ENCODE assay signal across 8 mouse cellular contexts in the genomic region with DNA sequence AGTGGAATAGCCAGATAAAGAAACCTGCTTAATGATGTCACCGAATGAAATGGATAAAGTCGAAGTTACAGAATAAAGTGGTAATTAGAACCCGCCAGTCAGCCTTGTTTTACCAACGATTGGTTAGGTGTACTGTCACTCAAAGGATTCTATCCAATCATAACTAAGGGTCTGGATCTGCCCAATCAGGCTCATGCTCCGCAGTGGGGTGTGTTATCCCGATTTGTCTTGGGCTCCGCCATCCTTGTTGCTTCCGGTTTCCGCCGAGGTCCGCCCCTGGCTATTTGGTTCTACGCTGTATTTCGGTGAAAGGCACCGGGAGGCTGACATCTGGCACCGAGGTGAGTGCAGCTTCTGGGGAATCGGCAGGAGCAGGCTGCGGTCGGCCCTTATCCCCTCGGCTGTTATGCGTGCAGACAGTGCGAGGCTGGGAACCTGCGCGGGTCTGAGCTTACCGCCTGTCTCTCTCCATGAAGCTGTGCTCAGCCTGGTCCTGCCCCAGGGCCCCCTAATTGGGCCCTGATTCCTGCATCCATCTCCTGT. TPM values are rescaled to one million over a fixed set of nuclear protein-coding genes. Genes with fewer than 3 reads are reported as not detected.
DNase-seq lines count a peak whose midpoint lies in the region; ATAC-seq lines count a peak whose summit lies in the region.

A gene (plus strand): TSS at position 240 of the 543 bp plus-strand sequence.

- intact Hi-C loops in heart, postnatal 14 days (cut with DNase I) = loop anchor here (5.0 kb wide), 1 partner anchor 55 kb away; a partner anchor contains a TSS

- H3K4me3 ChIP-seq in forebrain, embryonic 14.5 days (ENCODE audit: low read depth, low read length) = peak within 1 kb of the TSS; percentile 72
- H3K4me3 ChIP-seq in neural tube, embryonic 15.5 days (replicated peaks) = peak within 1 kb of the TSS; percentile 75

- peak within 1 kb of the TSS; percentile 87 for H3K9ac ChIP-seq in forebrain, embryonic 14.5 days (ENCODE audit: low read length)
- H3K9ac ChIP-seq in neural tube, embryonic 15.5 days (replicated peaks) = peak within 1 kb of the TSS; percentile 93

- H3K4me1 ChIP-seq in forebrain, embryonic 14.5 days (ENCODE audit: control insufficient read depth, insufficient read depth, low read length) = peaks cover 7% of the 10 kb centered on the region
- peaks cover 16% of the 10 kb centered on the region for H3K4me1 ChIP-seq in neural tube, embryonic 15.5 days

- peak within 1 kb of the TSS; percentile 74 for H3K4me2 ChIP-seq in forebrain, embryonic 14.5 days (ENCODE audit: low read length)
- H3K4me2 ChIP-seq in neural tube, embryonic 15.5 days = peak within 1 kb of the TSS; percentile 79

- DNase-seq in ES-CJ7 (ENCODE audit: low read depth, low spot score) = peak; percentile 99
- peak; percentile 84 for DNase-seq in cerebellum, adult 11 months
- peak; percentile 99 for DNase-seq in forebrain, embryonic 14.5 days (ENCODE audit: low spot score)
- peak; percentile 77 to 86 for DNase-seq in heart, postnatal 14 days
- peak; percentile 97 for DNase-seq in layer of hippocampus, adult 11-12 months (ENCODE audit: low spot score)
- DNase-seq in lung, adult 18-20 months = peak; percentile 90 to 93
- peak; percentile 91 for DNase-seq in testis, postnatal 14 days (ENCODE audit: low spot score)

- H3K9me3 ChIP-seq in forebrain, embryonic 14.5 days (replicated peaks; ENCODE audit: control insufficient read depth, low read length) = no peaks in the 10 kb centered on the region
- H3K9me3 ChIP-seq in neural tube, embryonic 15.5 days (replicated peaks) = no peaks in the 10 kb centered on the region

- ATAC-seq in forebrain, embryonic 14.5 days = peak; percentile 100
- ATAC-seq in neural tube, embryonic 15.5 days (ENCODE audit: low FRiP score) = peak; percentile 100

- peaks cover 22% of the 10 kb centered on the region for H3K36me3 ChIP-seq in forebrain, embryonic 14.5 days (ENCODE audit: control insufficient read depth, insufficient read depth, low read length)
- H3K36me3 ChIP-seq in neural tube, embryonic 15.5 days = peaks cover 29% of the 10 kb centered on the region

- under 1% methylated on average over 24 of the region's 24 CpGs for WGBS in forebrain, embryonic 14.5 days
- under 1% methylated on average over 24 of the region's 24 CpGs for WGBS in neural tube, embryonic 15.5 days

- peak within 1 kb of the TSS; percentile 77 for H3K27ac ChIP-seq in forebrain, embryonic 14.5 days (ENCODE audit: low read depth, low read length)
- peak within 1 kb of the TSS; percentile 90 for H3K27ac ChIP-seq in neural tube, embryonic 15.5 days (replicated peaks)

- no peaks in the 10 kb centered on the region for H3K27me3 ChIP-seq in forebrain, embryonic 14.5 days (replicated peaks; ENCODE audit: control insufficient read depth, insufficient read depth, low read length)
- no peaks in the 10 kb centered on the region for H3K27me3 ChIP-seq in neural tube, embryonic 15.5 days (replicated peaks)

RNA-seq across cellular contexts. Expression of the gene that starts here (rescaled TPM):
- 19.5 and 25.0 TPM in 2 replicates for polyA plus RNA-seq in forebrain, embryonic 14.5 days (2014; fragmentation: Nextera tagmentation; extraction: Ambion mirVana)
- total RNA-seq in heart, postnatal 14 days (2021) = 1 to 10 TPM; 2.5 to 3.7 TPM
- polyA plus RNA-seq in neural tube, embryonic 15.5 days (2015; fragmentation: Nextera tagmentation; extraction: Ambion mirVana) = 20.8 and 22.4 TPM in 2 replicates

Comparison
In these comparisons a context has a peak if more than half of its experiments do, and no peak if none do; other contexts are left out.
1. Peak in every context shown above with its lines: DNase-seq, ATAC-seq, H3K4me3 ChIP-seq and H3K27ac ChIP-seq.